Mouse (Mus musculus): Measurements from ENCODE around the gene Ppp2r3c.
"Not testable (repeated sequence)": the region's sequence is repeated elsewhere in the genome, so short reads cannot be mapped to it uniquely, and the experiment has no call there.

DNA sequence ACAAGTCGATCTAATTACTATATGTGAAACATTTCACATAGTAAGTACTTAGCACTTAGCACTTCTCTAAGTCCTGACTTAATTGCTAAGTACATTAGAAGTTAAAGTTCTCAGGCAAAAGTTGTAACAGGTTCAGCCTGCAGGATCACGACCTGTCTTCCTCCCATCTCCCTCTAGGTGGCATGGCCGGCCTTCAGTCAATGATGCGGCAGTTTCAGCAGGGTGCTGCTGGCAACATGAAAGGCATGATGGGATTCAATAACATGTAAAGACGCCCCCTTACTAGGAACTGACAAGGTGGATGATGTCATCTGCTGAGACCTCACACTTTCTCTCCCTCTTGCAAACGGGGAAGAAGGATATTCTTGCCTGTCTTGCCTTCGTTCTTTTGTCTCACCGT is 40.8 kb downstream of the Ppp2r3c start:
- not testable (repeated sequence) for TF ChIP-seq CTCF (IDR thresholded peaks at IDR 0.05; ENCODE audit: control insufficient read depth, insufficient read depth, insufficient replicate concordance, low read depth, low read length); POLR2A (IDR thresholded peaks at IDR 0.05; ENCODE audit: control insufficient read depth, low read depth, low read length)

Measured in testis, adult 2 months (tissue).